Mouse (Mus musculus): Measurements from ENCODE around the gene Mybbp1a.
"Not testable (repeated sequence)": the region's sequence is repeated elsewhere in the genome, so short reads cannot be mapped to it uniquely, and the experiment has no call there.

Gene Mybbp1a

DNA sequence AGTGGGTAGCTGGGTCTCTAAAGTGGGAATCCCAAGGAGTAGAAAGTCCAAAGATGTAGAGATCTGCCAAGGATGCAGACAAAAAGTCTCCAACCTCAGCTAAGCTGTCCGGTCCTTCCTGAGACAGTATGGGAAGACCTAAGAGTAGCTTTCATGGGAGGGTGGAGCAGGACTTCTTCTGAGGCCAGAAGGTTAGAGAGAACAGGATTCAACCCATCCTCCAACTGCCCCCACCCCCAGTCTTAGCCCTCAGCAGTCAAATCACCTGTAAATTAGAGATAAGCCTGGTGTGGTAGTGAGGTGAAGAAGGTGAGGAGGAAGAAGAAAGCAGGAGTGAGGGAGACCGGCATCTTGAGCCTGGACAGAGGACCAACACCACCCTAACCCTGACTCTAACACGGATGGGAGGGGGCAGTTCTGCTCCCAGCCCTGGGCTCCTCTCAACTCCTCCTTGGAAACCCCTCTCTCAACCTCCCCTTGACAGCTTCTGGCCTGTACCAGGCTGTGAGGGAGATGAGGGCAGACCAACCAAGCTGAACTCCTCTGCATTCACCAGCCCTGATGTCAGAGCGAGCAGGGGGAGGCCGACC, 27.5 kb upstream of the Mybbp1a start:
- no peak for DNase-seq (ENCODE audit: low spot score)

DNA sequence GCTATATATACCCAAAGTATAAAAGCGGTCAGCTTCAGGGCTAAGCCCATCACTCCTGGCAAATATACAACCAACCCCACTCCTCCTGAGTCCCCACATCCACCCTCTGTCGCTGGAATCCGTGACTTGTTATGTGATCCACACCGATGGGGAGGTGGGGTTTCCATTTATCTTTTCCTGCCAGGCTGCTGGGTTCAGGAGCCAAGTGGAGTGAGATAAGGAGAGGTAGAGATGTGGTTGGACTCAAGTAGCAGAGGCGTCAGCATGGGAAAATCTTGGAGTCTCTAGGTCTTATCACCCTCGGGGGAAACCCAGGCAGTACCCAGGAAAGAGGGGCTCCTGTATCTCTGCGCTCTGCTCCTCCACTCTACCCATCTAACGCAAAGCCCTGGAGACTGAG, 26.0 kb upstream of the Mybbp1a start:
- no peak for DNase-seq (ENCODE audit: low spot score)

DNA sequence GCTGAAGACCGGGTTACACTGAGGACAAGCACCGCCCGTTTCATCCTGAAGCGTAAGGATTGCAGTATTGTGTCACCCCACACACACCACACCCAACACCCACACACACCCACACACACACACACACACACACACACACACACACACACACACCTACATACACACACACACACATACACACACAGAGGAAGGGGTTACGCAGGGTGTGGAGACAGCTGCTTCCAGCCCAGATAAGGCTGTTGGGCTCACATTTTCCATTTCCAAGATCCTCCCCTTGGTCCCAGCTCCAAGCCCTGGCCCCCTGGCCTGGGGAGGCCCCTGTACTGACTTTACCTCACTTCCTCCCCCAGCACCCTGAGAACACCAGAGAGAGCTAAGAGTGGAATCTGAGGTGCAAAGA, 24.5 kb upstream of the Mybbp1a start:
- DNase-seq (ENCODE audit: low spot score): no peak

DNA sequence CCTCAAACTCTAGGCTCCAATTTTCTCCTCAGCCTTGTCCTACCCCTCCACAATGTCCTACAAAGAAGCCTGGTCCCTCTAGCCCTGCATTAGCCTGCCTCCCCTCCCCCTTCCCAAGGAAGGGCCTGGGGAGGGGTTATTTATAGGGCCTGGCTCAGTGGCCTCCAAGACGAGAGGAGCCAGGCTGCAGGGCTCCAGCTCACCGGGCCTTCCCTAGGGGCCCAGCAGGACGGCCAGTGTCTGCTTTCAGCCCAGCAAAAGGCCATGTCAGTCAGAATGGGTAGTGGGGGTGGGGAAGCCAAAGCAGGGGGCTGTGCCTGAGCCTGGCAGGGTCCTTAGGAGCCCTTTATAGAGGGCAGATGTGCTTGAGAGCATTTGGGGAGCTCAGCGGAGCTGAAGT, 23.8 kb upstream of the Mybbp1a start:
- no peak for DNase-seq (ENCODE audit: low spot score)

DNA sequence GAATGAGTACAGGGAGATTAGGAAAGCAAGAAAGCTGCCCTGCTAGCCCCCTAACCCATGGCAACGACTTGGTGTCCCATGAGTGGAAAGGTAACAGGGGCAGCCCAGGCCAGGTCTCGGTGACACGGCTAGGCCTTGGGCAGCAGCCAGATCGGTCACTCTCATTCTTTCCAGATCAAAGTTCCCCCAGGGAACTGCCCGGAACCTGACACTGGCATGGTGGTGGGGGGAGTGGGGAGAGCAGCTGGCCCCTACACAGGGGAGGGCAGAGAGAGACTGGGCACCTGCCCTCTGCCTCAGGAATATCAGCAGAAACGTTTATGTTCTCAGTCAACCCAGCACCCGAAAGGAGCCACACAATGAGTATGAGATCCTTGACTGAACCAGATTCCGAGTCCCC, 22.9 kb upstream of the Mybbp1a start:
- DNase-seq (ENCODE audit: low spot score): no peak

DNA sequence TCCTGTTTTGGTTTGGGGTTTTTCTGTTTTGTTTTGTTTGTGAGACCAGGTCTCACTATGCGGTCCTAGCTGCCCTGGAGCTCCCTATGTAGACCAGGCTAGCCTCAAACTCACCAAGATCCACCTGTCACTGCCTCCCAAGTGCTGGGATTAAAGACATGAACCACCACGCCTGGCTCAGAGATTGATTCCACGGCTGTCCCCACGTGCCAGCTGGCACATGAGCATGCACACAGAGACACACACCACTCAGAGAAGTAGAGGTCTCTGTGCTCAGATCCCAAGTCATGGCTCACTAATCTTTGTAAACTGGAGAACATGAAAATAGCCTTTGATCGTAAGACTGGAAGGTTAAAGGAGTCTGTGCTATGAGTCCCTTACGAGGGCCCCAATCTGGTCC, 22.1 kb upstream of the Mybbp1a start:
- no peak for DNase-seq (ENCODE audit: low spot score)

DNA sequence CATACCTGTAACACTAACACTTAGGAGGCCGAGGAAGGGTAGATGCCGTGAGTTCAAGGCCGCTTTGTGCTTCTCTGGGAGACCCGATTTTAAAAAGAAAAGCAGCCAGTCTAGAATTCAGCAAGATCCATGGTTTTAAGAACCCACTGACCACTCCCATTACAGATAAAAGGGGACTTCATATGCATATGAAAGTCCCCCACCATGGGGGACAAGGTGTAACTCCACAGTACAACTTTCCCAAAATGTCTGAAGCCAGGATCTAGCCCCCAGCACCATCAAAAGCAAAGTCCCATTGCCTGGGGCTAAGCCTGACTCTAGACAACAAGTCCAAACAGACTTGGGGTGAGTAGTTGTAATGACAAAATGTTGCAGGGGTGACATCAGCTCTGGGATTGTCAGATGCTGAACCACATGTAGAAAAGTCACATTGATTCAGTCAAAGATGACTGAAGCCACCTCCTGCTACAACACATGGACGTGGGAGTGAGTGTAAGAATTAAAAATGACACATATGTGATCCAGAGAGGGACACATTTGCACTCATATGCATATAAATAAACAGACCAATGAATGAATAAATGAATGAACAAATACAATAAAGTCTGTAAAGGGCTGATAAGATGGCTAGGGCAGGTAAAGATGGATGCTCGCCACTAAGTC, 20.6 kb upstream of the Mybbp1a start:
- no peak for DNase-seq (ENCODE audit: low spot score)

DNA sequence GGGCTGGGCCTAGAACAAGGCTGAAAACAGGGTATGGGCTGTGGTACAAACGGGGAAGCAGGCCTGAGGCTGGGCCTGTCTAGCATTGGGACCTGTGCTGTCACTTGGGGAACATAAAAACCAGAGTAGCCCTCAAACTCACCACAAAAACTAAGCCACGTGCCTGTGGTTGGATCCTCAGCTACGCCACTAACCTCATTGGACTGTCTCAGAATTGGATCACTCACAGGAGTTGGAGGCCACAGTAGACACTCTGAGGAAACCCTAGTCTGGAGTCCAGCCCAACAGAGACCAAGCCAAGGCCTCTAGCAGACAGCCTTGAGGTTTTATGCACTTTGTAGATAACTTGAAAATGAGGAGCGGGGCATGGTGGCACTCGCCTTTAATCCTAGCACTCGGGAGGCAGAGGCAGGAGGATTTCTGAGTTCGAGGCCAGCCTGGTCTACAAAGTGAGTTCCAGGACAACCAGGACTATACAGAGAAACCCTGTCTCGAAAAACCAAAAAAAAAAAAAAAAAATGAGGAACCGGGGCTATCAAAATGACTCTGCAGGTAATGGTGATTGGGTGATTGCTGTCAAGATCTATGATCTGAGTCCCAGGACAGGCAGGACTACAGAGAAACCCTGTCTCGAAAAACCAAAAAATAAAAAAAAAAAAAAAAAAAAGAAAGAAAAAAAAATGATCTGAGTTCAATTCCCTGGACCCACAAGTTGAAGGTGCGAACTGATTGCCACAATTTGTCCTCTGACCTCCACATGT, 19.5 kb upstream of the Mybbp1a start:
- no peak for DNase-seq (ENCODE audit: low spot score)

DNA sequence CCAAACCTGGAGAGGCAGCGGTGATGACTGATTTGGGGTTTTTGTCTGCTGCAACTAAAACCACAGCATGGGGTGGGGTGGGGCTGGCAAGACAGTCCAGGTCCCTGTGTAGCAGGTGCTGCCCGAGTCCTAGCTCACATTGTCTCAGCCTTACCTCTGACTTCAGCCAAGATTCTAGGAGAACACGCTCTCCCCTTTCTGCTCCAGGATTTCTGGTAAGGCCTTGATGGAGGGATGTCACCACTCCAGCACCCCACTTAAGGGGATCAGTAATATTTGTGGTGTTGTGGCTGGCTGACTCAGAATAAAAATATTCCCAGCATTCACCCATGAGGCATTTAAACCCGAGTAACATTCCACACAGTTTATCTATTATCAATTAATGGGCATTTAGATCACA, 17.5 kb upstream of the Mybbp1a start:
- DNase-seq (ENCODE audit: low spot score): no peak

DNA sequence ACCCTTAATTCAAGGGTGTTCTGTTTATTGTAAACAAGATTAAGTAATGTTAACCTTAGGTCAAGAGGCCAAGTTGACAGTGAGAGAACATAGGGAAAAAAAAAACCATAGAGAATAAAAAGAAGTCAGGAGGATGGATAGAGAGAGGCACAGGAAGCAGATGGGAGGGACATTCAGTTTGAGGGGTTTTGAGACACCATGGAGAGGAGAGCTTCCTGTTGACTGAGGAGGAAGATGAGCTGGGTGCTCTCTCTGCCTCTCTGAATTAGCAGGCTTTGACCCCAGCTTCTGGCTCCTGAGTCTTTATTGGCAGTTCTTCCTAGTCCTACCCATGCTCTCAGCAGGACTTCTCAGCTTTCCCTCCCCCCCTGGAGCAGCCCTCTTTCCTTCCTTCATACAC, 16.0 kb upstream of the Mybbp1a start:
- DNase-seq (ENCODE audit: low spot score): no peak

DNA sequence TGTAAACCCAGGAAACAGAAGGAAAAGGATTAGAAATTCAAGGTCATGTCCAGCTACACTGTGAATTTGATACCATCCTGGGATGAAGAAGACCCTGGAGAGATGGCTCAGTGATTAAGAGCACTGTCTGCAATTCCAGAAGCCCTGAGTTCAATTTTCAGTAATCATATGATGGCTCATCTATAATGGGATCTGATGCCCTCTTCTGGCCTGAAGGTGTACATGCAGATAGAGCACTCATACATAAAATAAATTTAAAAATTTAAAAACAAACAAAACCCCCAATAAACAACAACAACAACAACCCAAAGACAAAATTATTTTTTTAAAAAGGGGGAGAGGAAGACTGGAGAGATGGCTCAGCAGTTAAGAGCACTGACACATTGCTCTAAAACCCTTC, 14.3 kb upstream of the Mybbp1a start:
- DNase-seq (ENCODE audit: low spot score): no peak

DNA sequence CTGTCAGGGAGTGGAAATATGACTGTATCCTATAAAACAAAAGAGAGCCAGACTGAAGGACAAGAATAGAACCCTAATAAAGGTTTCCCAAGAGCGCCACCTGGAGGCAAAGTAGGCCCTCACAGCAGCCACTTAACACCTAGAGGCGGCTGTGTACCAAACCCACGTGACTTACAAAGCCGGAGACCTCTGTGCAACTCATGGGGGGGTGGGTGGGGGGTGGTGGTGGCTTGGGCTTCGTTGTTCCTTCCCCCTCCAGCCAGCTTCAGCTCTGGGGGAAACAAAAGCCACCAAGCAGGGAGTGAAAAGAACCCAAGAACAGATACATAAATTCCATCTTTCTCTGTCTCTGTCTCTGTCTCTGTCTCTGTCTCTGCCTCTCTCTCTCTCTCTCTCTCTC, 12.5 kb upstream of the Mybbp1a start:
- DNase-seq (ENCODE audit: low spot score): no peak

DNA sequence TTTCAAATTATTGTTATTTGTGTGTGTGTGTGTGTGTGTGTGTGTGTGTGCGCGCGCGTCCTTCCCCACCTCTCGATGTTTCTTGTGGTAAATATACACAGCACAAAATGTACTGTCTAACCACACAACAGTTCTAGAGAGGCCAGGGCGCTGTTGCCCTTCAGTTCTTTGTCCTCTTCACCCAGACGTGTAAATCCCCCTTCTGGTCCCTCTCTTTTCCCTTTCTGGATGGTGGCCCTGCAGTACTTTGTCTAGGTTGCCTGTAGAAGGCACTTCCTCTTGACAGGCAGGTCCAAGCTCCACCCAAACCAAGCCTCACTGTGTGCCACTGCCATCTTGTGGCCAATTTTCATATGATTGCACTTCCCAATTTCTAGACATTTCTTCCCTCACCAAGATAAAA, 11.9 kb upstream of the Mybbp1a start:
- peak; percentile 71 for DNase-seq (ENCODE audit: low spot score)

DNA sequence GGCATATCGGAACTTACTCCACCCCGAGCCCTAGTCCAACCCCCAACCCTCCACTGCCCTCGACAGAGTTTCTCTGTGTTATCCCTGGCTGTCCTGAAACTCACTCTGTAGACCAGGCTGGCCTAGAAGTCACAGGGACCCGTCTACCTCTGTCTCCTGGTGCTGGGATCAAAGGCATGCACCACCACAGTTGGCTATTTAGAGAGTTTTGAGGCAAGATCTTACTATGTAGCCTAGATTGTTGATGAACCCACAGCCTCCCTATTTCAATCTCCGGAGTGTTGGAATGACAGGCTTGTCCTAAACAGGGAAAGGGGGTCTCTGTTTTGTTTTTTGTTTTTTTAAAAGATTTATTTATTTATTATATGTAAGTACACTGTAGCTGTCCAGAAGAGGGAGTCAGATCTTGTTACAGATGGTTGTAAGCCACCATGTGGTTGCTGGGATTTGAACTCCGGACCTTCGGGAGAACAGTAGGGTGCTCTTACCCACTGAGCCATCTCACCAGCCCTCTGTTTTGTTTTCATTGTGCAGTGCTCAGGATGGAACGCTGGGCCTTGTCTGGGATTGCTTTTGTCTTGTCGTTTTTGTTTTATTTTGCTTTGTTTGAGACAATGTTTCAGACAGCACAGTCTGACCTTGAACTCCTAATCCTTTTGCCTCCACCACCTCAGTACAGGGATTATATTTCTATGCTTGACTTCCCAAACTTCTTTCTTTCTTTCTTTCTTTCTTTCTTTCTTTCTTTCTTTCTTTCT, 10.7 kb upstream of the Mybbp1a start:
- not testable (repeated sequence) for DNase-seq (ENCODE audit: low spot score)

DNA sequence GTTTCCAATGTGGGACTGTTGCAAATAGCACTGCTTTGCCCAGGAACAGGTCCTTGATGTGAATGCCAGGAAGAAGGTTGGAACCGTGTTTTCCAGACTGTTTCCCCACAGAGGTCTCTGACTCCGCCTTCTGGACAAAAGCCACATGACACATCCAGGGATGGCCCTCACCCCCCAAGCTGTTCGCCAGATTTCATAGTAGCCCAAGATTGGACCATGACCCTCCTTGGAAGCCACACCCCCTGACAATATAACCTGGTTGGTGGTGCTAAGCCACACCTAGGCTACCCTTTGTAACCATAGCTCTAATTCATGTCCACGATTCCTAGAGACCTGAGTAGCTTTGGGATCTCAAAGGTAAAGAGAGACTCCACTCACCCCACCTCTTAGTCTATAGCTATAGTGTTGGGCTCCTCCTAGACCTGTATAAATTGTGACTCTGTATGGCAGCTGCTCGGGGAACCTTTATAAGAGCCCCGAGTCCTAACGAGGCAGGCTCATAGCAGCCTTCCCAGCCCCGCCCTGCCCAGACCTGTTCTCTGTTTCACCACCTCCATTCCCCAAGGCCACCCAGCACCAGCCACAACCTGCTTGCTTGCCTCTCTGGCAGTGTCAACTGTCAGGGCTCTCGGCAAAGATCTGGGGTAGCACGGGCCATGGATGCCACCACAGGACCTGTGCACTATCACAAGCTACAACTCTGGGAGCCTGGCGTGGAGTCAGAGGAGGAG, 6.0 kb upstream of the Mybbp1a start, which contains the start of gene Ggt6:
Gene Ggt6, plus strand, starts transcription at position 564 of the 731 bp plus-strand sequence.
- no peak for DNase-seq (ENCODE audit: low spot score)

DNA sequence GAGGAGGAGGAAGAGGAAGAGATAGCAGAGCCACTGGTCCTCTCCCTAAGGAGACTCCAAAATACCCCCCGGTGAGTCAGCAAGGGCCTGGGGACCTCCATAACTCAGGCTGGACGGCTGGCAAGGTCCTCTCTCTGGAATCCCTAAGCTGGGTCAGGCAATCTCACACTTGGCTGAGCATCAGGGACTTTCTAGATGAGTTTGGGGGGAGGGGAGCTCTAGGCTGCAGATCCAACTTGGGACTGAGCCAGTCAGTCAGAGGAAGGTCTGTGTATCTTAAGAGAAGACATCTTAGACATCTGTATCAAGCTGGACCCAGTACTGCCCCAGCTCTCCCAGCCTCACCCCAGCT, 5.5 kb upstream of the Mybbp1a start:
- DNase-seq (ENCODE audit: low spot score): no peak

DNA sequence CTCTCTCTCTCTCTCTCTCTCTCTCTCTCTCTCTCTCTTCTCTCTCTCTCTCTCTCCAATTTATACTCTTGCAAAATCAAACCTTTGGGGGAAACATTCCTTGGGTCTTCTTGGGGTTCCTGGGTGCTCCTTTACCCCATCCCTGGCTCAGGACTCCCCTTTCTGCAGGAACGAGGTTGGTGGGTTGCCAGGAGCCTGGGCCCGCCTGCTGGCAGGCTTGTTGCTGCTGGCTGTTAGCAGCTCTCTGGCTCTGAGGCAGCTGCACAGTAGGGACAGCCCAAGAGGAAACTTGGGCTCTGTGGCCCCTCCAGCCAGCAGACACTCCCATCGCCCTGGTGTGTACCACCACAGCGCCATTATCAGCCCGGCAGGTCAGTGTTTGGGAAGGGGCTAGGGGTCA, 4.9 kb upstream of the Mybbp1a start:
- no peak for DNase-seq (ENCODE audit: low spot score)

DNA sequence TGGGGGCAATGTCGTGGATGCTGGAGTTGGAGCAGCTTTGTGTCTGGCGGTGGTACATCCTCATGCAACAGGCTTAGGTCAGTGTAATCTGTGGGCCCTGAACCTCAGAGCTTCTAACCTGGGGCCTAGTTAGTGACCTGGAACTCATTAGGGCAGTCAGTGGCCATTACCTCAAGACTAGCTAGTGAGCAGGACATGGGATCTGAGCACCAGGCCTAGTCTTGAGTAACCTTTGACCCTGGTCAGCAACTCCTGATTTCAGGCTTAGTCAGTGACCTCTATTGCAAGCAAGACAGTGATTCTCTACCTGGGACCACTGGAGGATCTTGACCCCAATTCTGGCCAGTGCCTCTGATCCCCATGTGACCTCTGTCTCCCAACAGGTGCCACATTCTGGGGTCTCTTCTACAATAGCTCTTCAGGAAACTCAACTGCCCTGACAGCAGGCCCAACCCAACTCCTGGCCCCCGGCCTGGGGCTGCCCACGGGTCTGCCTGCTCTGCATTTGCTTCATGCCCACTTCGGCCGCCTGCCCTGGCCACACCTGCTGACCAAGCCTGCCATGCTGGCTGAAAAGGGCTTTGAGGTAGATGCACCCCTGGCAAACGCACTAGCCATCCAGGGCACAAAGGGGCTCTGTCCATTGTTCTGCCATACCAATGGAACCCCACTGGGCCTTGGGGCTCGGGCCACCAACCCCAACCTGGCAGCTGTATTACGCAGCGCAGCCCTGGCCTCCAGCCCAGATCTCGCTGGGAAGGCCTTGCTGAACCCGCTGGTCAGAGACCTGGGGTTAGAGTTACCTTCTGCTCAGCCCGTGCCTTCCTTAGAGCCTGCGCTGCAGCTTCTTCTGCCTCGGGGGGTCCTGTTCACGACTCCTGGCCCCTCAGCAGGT, 4.2 kb upstream of the Mybbp1a start:
- DNase-seq (ENCODE audit: low spot score): no peak

DNA sequence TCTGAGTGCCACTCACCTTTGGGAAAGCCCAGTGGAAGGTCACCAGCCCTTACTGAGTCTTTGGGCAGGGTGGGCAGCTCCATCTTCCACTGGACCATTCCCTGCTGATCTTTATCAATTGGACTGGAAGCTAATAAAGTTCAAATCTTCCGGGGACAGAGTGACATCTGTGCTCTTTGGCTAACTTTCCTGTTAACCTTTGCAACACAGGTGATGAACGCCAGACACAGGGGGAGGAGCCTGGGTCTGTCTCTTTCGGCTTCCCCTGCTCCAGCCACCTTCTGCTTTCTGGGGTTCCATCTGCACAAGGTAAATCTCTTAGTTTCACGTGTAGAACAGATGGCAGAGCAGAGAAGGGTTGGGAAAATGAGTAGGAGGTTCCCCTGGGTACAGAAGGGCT, 2.7 kb upstream of the Mybbp1a start:
- DNase-seq (ENCODE audit: low spot score): no peak

DNA sequence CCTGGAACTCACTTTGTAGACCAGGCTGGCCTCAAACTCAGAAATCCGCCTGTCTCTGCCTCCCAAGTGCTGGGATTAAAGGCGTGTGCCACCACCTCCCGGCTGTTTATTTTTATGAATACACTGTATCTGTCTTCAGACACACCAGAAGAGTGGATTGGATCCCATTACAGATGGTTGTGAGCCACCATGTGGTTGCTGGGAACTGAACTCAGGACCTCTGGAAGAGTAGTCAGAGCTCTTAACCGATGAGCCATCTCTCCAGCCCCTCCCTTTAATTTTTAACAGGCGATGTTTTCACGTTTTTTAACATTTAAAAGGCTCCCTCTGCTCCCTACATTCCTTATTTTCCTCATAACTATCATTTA, 574 bp upstream of the Mybbp1a start:
- not testable (repeated sequence) for DNase-seq (ENCODE audit: low spot score)

Measured in left cerebral cortex, adult 11 months (tissue).